8 mouse cellular contexts compared by ENCODE assay signal in the genomic region with DNA sequence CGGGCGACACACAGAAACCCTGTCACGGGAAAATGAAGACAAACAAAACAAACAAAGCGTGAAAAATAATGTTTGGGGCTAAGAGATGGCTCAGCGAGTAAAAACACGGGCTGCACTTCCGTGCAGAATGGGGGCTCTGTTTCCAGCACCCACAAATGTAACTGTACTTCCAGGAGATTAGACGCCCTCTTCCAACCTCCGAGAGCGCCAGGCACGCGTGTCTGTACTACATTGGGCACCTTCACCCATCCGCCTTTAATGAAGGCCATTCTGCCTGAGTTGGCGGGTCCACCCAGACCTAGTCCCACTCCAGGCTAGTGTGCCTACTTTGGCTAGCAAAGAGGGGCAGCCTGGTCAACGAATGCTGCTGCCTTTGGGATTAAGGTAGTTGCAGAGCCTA. TPM values are rescaled to one million over a fixed set of nuclear protein-coding genes. Genes with fewer than 3 reads are reported as not detected.
A peak's percentile ranks its signal among the peaks of the same experiment; 100 is the strongest.
DNase-seq lines count a peak whose midpoint lies in the region; ATAC-seq and TF ChIP-seq lines count a peak whose summit lies in the region.

No protein-coding gene starts in this region.

- WGBS in heart, embryonic 11.5 days (ENCODE audit: insufficient replicate concordance), result 73% methylated on average over 15 of the region's 15 CpGs
- WGBS in forebrain, embryonic 14.5 days, result 71% methylated on average over 15 of the region's 15 CpGs
- WGBS in liver, embryonic 15.5 days (ENCODE audit: insufficient replicate concordance), result 73% methylated on average over 15 of the region's 15 CpGs

- H3K9ac ChIP-seq in heart, embryonic 11.5 days (ENCODE audit: low read depth, low read length), result peak overlapping the region; percentile 88
- peak overlapping the region; percentile 97 for H3K9ac ChIP-seq in forebrain, embryonic 14.5 days (ENCODE audit: low read length)
- H3K9ac ChIP-seq in liver, embryonic 15.5 days, result peak overlapping the region; percentile 98; the same call in 1 of the 2 replicates

- TF ChIP-seq CTCF in E14TG2a.4 (conservative IDR thresholded peaks at IDR 0.05; ENCODE audit: low read length), result no peak

- peaks cover 12% of the 10 kb centered on the region for H3K4me1 ChIP-seq in heart, embryonic 11.5 days (ENCODE audit: control insufficient read depth, insufficient read depth, low read length)
- H3K4me1 ChIP-seq in E14TG2a.4 (replicated peaks; ENCODE audit: low read depth, low read length), result peaks cover 22% of the 10 kb centered on the region
- H3K4me1 ChIP-seq in forebrain, embryonic 14.5 days (ENCODE audit: control insufficient read depth, insufficient read depth, low read length), result peaks cover 11% of the 10 kb centered on the region
- H3K4me1 ChIP-seq in liver, embryonic 15.5 days (replicated peaks), result peaks cover 21% of the 10 kb centered on the region

- H3K36me3 ChIP-seq in heart, embryonic 11.5 days (ENCODE audit: control insufficient read depth, insufficient read depth, low read length), result no peaks in the 10 kb centered on the region
- peaks cover 12% of the 10 kb centered on the region for H3K36me3 ChIP-seq in E14TG2a.4 (ENCODE audit: insufficient read depth, low read length)
- no peaks in the 10 kb centered on the region for H3K36me3 ChIP-seq in forebrain, embryonic 14.5 days (ENCODE audit: control insufficient read depth, insufficient read depth, low read length)
- H3K36me3 ChIP-seq in liver, embryonic 15.5 days (replicated peaks), result no peaks in the 10 kb centered on the region

- H3K27me3 ChIP-seq in heart, embryonic 11.5 days (ENCODE audit: control insufficient read depth, insufficient read depth, low read length), result no peaks in the 10 kb centered on the region
- no peaks in the 10 kb centered on the region for H3K27me3 ChIP-seq in E14TG2a.4 (ENCODE audit: insufficient read depth, low read length)
- H3K27me3 ChIP-seq in forebrain, embryonic 14.5 days (replicated peaks; ENCODE audit: control insufficient read depth, insufficient read depth, low read length), result no peaks in the 10 kb centered on the region
- H3K27me3 ChIP-seq in liver, embryonic 15.5 days, result no peaks in the 10 kb centered on the region

- no peak for ATAC-seq in heart, embryonic 11.5 days (replicated peaks; ENCODE audit: insufficient number of reproducible peaks, low FRiP score, low TSS enrichment)
- ATAC-seq in forebrain, embryonic 14.5 days, result no peak
- ATAC-seq in liver, embryonic 15.5 days (ENCODE audit: insufficient read depth), result no peak

- intact Hi-C loops in heart, postnatal 25 days (cut with DNase I), result loop anchor here (2.0 to 5.0 kb wide), 4 partner anchors 14 to 120 kb away; a partner anchor contains a TSS
- intact Hi-C loops in left cerebral cortex, postnatal 25 days (cut with DNase I), result loop anchor here (2.0 to 5.0 kb wide), 2 partner anchors 14 to 40 kb away; a partner anchor contains a TSS

- H3K4me2 ChIP-seq in heart, embryonic 11.5 days, result peak overlapping the region; percentile 79
- H3K4me2 ChIP-seq in forebrain, embryonic 14.5 days (ENCODE audit: low read length), result peak overlapping the region; percentile 73
- peak overlapping the region; percentile 89 for H3K4me2 ChIP-seq in liver, embryonic 15.5 days

- DNase-seq in heart, postnatal 25 days (ENCODE audit: low spot score), result no peak
- DNase-seq in forebrain, embryonic 14.5 days (ENCODE audit: low spot score), result no peak
- no peak for DNase-seq in urinary bladder, adult 18-20 months (ENCODE audit: low spot score in 2 of 2)
- DNase-seq in left cerebral cortex, postnatal 25 days (ENCODE audit: low spot score in 2 of 2), result no peak
- no peak for DNase-seq in adrenal gland, postnatal 14 days

- no peak overlapping the region for H3K27ac ChIP-seq in heart, embryonic 11.5 days (ENCODE audit: low read depth, low read length)
- 0 out of 2 replicates have a peak overlapping the region, but pooled peaks have one; percentile 98 for H3K27ac ChIP-seq in forebrain, embryonic 14.5 days (ENCODE audit: low read depth, low read length)
- peak overlapping the region; percentile 98 for H3K27ac ChIP-seq in liver, embryonic 15.5 days (replicated peaks)

- no peaks in the 10 kb centered on the region for H3K9me3 ChIP-seq in heart, embryonic 11.5 days (replicated peaks; ENCODE audit: control insufficient read depth, low read length)
- H3K9me3 ChIP-seq in E14TG2a.4 (ENCODE audit: low read length), result peaks cover under 1% of the 10 kb centered on the region; the same call in 1 of the 2 replicates
- no peaks in the 10 kb centered on the region; the same call in 1 of the 2 replicates for H3K9me3 ChIP-seq in forebrain, embryonic 14.5 days (replicated peaks; ENCODE audit: control insufficient read depth, low read length)
- H3K9me3 ChIP-seq in liver, embryonic 15.5 days (replicated peaks), result no peaks in the 10 kb centered on the region

- peak overlapping the region; percentile 68 for H3K4me3 ChIP-seq in heart, embryonic 11.5 days (ENCODE audit: low read depth, low read length)
- H3K4me3 ChIP-seq in E14TG2a.4 (replicated peaks; ENCODE audit: low read length), result peak overlapping the region; percentile 97
- H3K4me3 ChIP-seq in forebrain, embryonic 14.5 days (ENCODE audit: low read depth, low read length), result peak overlapping the region; percentile 92
- peak overlapping the region; percentile 100 for H3K4me3 ChIP-seq in liver, embryonic 15.5 days (replicated peaks)

RNA-seq across cellular contexts. Expression of a gene that starts 0.8 kb away (rescaled TPM):
- 18.0 and 18.5 TPM in 2 replicates for polyA plus RNA-seq in heart, embryonic 11.5 days (2014; fragmentation: Nextera tagmentation; extraction: Ambion mirVana)
- 1 to 10 TPM; 8.4 to 8.7 TPM for total RNA-seq in heart, postnatal 25 days (2021)
- polyA plus RNA-seq in forebrain, embryonic 14.5 days (2014; fragmentation: Nextera tagmentation; extraction: Ambion mirVana), result 39.0 and 49.2 TPM in 2 replicates
- 3.3 and 3.5 TPM in 2 replicates for polyA plus RNA-seq in liver, embryonic 15.5 days (2015; fragmentation: Nextera tagmentation; extraction: Ambion mirVana)
- 10 to 100 TPM; 44.8 to 47.0 TPM for total RNA-seq in left cerebral cortex, postnatal 25 days (2021)
- total RNA-seq in adrenal gland, postnatal 14 days (2021), result 5.0 and 6.2 TPM in 2 replicates

RNA-seq across cellular contexts. Expression of a gene that starts 14.3 kb away (rescaled TPM):
- 20.5 and 23.5 TPM in 2 replicates for polyA plus RNA-seq in heart, embryonic 11.5 days (2014; fragmentation: Nextera tagmentation; extraction: Ambion mirVana)
- 10 to 100 TPM; 63.4 to 65.0 TPM for total RNA-seq in heart, postnatal 25 days (2021)
- polyA plus RNA-seq in forebrain, embryonic 14.5 days (2014; fragmentation: Nextera tagmentation; extraction: Ambion mirVana), result 69.4 and 77.1 TPM in 2 replicates
- polyA plus RNA-seq in liver, embryonic 15.5 days (2015; fragmentation: Nextera tagmentation; extraction: Ambion mirVana), result 14.9 and 16.3 TPM in 2 replicates
- 100 to 1,000 TPM; 148 to 149 TPM for total RNA-seq in left cerebral cortex, postnatal 25 days (2021)
- total RNA-seq in adrenal gland, postnatal 14 days (2021), result 41.1 and 52.4 TPM in 2 replicates

RNA-seq across cellular contexts. Expression of a gene that starts 16.5 kb away (rescaled TPM):
- 84.6 and 95.1 TPM in 2 replicates for polyA plus RNA-seq in heart, embryonic 11.5 days (2014; fragmentation: Nextera tagmentation; extraction: Ambion mirVana)
- 10 to 100 TPM; 81.5 to 86.1 TPM for total RNA-seq in heart, postnatal 25 days (2021)
- polyA plus RNA-seq in forebrain, embryonic 14.5 days (2014; fragmentation: Nextera tagmentation; extraction: Ambion mirVana), result 101 TPM in 2 replicates
- polyA plus RNA-seq in liver, embryonic 15.5 days (2015; fragmentation: Nextera tagmentation; extraction: Ambion mirVana), result 22.3 and 30.1 TPM in 2 replicates
- 10 to 100 TPM; 43.4 to 44.9 TPM for total RNA-seq in left cerebral cortex, postnatal 25 days (2021)
- total RNA-seq in adrenal gland, postnatal 14 days (2021), result 83.2 and 110 TPM in 2 replicates

RNA-seq across cellular contexts. Expression of a gene that starts 47.6 kb away (rescaled TPM):
- 3.2 and 4.2 TPM in 2 replicates for polyA plus RNA-seq in heart, embryonic 11.5 days (2014; fragmentation: Nextera tagmentation; extraction: Ambion mirVana)
- total RNA-seq in heart, postnatal 25 days (2021), result 1 to 10 TPM; 1.4 to 2.1 TPM
- 28.1 and 30.1 TPM in 2 replicates for polyA plus RNA-seq in forebrain, embryonic 14.5 days (2014; fragmentation: Nextera tagmentation; extraction: Ambion mirVana)
- polyA plus RNA-seq in liver, embryonic 15.5 days (2015; fragmentation: Nextera tagmentation; extraction: Ambion mirVana), result 0.44 and 0.68 TPM in 2 replicates
- total RNA-seq in left cerebral cortex, postnatal 25 days (2021), result 10 to 100 TPM; 47.1 to 51.1 TPM
- total RNA-seq in adrenal gland, postnatal 14 days (2021), result 5.3 and 6.4 TPM in 2 replicates

RNA-seq across cellular contexts. Expression of a gene that starts 56.6 kb away (rescaled TPM):
- 20.7 and 24.6 TPM in 2 replicates for polyA plus RNA-seq in heart, embryonic 11.5 days (2014; fragmentation: Nextera tagmentation; extraction: Ambion mirVana)
- total RNA-seq in heart, postnatal 25 days (2021), result 10 to 100 TPM; 20.1 to 22.3 TPM
- polyA plus RNA-seq in forebrain, embryonic 14.5 days (2014; fragmentation: Nextera tagmentation; extraction: Ambion mirVana), result 4.8 and 5.1 TPM in 2 replicates
- polyA plus RNA-seq in liver, embryonic 15.5 days (2015; fragmentation: Nextera tagmentation; extraction: Ambion mirVana), result 1.4 and 1.5 TPM in 2 replicates
- total RNA-seq in left cerebral cortex, postnatal 25 days (2021), result 1 to 10 TPM; 5.9 to 7.6 TPM
- 8.6 and 9.6 TPM in 2 replicates for total RNA-seq in adrenal gland, postnatal 14 days (2021)
